Mouse (Mus musculus) CH12.LX (cell line): ENCODE results near the gene Psors1c2. TPM values are rescaled to one million over a fixed set of nuclear protein-coding genes. Genes with fewer than 3 reads are reported as not detected.

Experiments
- DNase-seq: peaks from one replicate; pipeline ENCODE4 v3.0.0-alpha.2; 2013; ENCODE audit errors: extremely low read depth
- H3K27ac ChIP-seq: 2 replicates; pipeline ENCODE4 v1.5.1; 2012; ENCODE audit warnings: low read depth, mild to moderate bottlenecking, control low read depth, moderate library complexity; ENCODE audit not compliant: insufficient read depth
- H3K27me3 ChIP-seq: replicated peaks from 2 replicates; pipeline ENCODE3; 2012; ENCODE audit warnings: inconsistent platforms
- H3K36me3 ChIP-seq, 2 experiments: replicated peaks in 1 of 2; 2 replicates each; pipeline versions ENCODE3 to v1.6.1; 2012; ENCODE audit warnings: inconsistent platforms in 1 of 2, low read length in 1 of 2, mild to moderate bottlenecking in 1 of 2, mixed read lengths in 1 of 2, moderate library complexity in 1 of 2; ENCODE audit not compliant: control insufficient read depth in 1 of 2, insufficient read depth in 1 of 2
- H3K4me1 ChIP-seq, 2 experiments: 2 replicates each; pipeline ENCODE4 v1.6.1; 2012; ENCODE audit warnings: inconsistent platforms in 1 of 2, moderate library complexity in 1 of 2; ENCODE audit not compliant: insufficient read depth in 2 of 2, control insufficient read depth in 1 of 2
- H3K4me2 ChIP-seq: 2 replicates; pipeline ENCODE4 v1.6.1; 2012; ENCODE audit warnings: low read depth, mild to moderate bottlenecking, control low read depth; ENCODE audit not compliant: poor library complexity, insufficient read depth, severe bottlenecking
- H3K4me3 ChIP-seq, 3 experiments: fragments of 150-350 bp in 1 of 3; sonication (generic) in 1 of 3; replicated peaks in 1 of 3; 2 replicates each; pipeline versions ENCODE3 to v1.5.1; 2011 to 2012; ENCODE audit warnings: low read depth in 2 of 3, low read length in 2 of 3, mild to moderate bottlenecking in 2 of 3, moderate library complexity in 2 of 3, control low read depth in 1 of 3, improper control_type of control experiment in 1 of 3, inconsistent platforms in 1 of 3, mixed read lengths in 1 of 3; ENCODE audit not compliant: poor library complexity in 1 of 3
- H3K79me2 ChIP-seq: replicated peaks from 2 replicates; pipeline ENCODE4 v1.6.1; 2012; ENCODE audit warnings: mild to moderate bottlenecking, moderate library complexity; ENCODE audit not compliant: control insufficient read depth, poor library complexity, insufficient read depth, severe bottlenecking; ENCODE audit errors: extremely low read depth
- H3K9ac ChIP-seq: 2 replicates; pipeline ENCODE4 v1.6.1; 2012; ENCODE audit warnings: low read depth, mild to moderate bottlenecking, control low read depth, moderate library complexity; ENCODE audit not compliant: insufficient read depth
- H3K9me3 ChIP-seq: replicated peaks from 2 replicates; pipeline ENCODE3; 2012; ENCODE audit warnings: low read length, inconsistent platforms, mixed read lengths
- BHLHE40 ChIP-seq: IDR thresholded peaks from 2 replicates; pipeline ENCODE4 v1.6.1; 2011; ENCODE audit warnings: mild to moderate bottlenecking, low read depth, low read length, improper control_type of control experiment
- CHD2 ChIP-seq: IDR thresholded peaks from 2 replicates; pipeline ENCODE4 v1.6.1; 2011; ENCODE audit warnings: low read length, improper control_type of control experiment
- CTCF ChIP-seq, 2 experiments: IDR thresholded peaks in 1 of 2; conservative IDR thresholded peaks in 1 of 2; 2 replicates each; pipeline ENCODE4 v1.5.1; 2011 to 2012; ENCODE audit warnings: low read depth in 2 of 2, low read length in 2 of 2, improper control_type of control experiment in 1 of 2, inconsistent platforms in 1 of 2, mild to moderate bottlenecking in 1 of 2, moderate library complexity in 1 of 2
- E2F4 ChIP-seq: IDR thresholded peaks from 2 replicates; pipeline ENCODE4 v1.6.1; 2011; ENCODE audit warnings: low read depth, low read length, improper control_type of control experiment; ENCODE audit not compliant: insufficient replicate concordance
- ELF1 ChIP-seq: IDR thresholded peaks from 2 replicates; pipeline ENCODE4 v1.6.1; 2014; ENCODE audit warnings: low read depth, mild to moderate bottlenecking, inconsistent platforms, low read length, improper control_type of control experiment
- GABPA ChIP-seq: IDR thresholded peaks from 2 replicates; pipeline ENCODE4 v1.6.1; 2012; ENCODE audit warnings: low read depth, low read length, improper control_type of control experiment, inconsistent platforms; ENCODE audit not compliant: insufficient replicate concordance
- HCFC1 ChIP-seq: IDR thresholded peaks from 2 replicates; pipeline ENCODE4 v1.6.1; 2012; ENCODE audit warnings: low read depth, mild to moderate bottlenecking, inconsistent platforms, low read length, improper control_type of control experiment
- JUN ChIP-seq: IDR thresholded peaks from 2 replicates; pipeline ENCODE4 v1.6.1; 2011; ENCODE audit warnings: low read depth, mild to moderate bottlenecking, low read length, improper control_type of control experiment, moderate library complexity; ENCODE audit not compliant: insufficient read depth
- JUND ChIP-seq: conservative IDR thresholded peaks from 2 replicates; pipeline ENCODE4 v1.6.1; 2011; ENCODE audit warnings: low read depth, low read length, improper control_type of control experiment
- KAT2A ChIP-seq: IDR thresholded peaks from 2 replicates; pipeline ENCODE4 v1.6.1; 2012; ENCODE audit warnings: low read length, improper control_type of control experiment, inconsistent platforms; ENCODE audit not compliant: insufficient replicate concordance
- MXI1 ChIP-seq: IDR thresholded peaks from 2 replicates; pipeline ENCODE4 v1.6.1; 2011; ENCODE audit warnings: mild to moderate bottlenecking, low read depth, low read length, improper control_type of control experiment
- MYC ChIP-seq: IDR thresholded peaks from 2 replicates; pipeline ENCODE4 v1.6.1; 2011; ENCODE audit warnings: low read depth, mild to moderate bottlenecking, improper control_type of control experiment, low read length
- NELFE ChIP-seq: IDR thresholded peaks from 2 replicates; pipeline ENCODE4 v1.6.1; 2011; ENCODE audit warnings: low read depth, low read length, improper control_type of control experiment
- PAX5 ChIP-seq: IDR thresholded peaks from 2 replicates; pipeline ENCODE4 v1.6.1; 2012; ENCODE audit warnings: low read length, inconsistent platforms, mixed read lengths
- POLR2AphosphoS2 ChIP-seq: IDR thresholded peaks from 2 replicates; pipeline ENCODE4 v1.6.1; 2011; ENCODE audit warnings: low read depth, low read length, improper control_type of control experiment
- TBP ChIP-seq: conservative IDR thresholded peaks from 2 replicates; pipeline ENCODE4 v1.6.1; 2011; ENCODE audit warnings: low read depth, low read length, improper control_type of control experiment
- TCF12 ChIP-seq: IDR thresholded peaks from 2 replicates; pipeline ENCODE4 v1.6.1; 2014; ENCODE audit warnings: low read depth, mild to moderate bottlenecking, inconsistent platforms, low read length, improper control_type of control experiment
- USF2 ChIP-seq: conservative IDR thresholded peaks from 2 replicates; pipeline ENCODE4 v1.6.1; 2011; ENCODE audit warnings: low read depth, low read length, improper control_type of control experiment
- ZC3H11A ChIP-seq: IDR thresholded peaks from 2 replicates; pipeline ENCODE4 v1.6.1; 2012; ENCODE audit warnings: low read depth, mild to moderate bottlenecking, inconsistent platforms, low read length, improper control_type of control experiment
- ZKSCAN1 ChIP-seq: IDR thresholded peaks from 2 replicates; pipeline ENCODE4 v1.6.1; 2012; ENCODE audit warnings: low read depth, inconsistent platforms, low read length, improper control_type of control experiment, borderline replicate concordance
- dilution Hi-C: fragments of 300-500 bp; cut with MboI; formaldehyde crosslinking; loops from 2 replicates; pipeline ENCODE4 v1.14.3; 2020; ENCODE audit warnings: low sequenced_read_pairs; ENCODE audit not compliant: extremely low pct_unique_long_range_greater_than_20kb, extremely low pct_ligation_motif_present
- in situ Hi-C: fragments of 300-500 bp; cut with MboI; formaldehyde crosslinking; loops from 3 replicates; pipeline ENCODE4 v1.14.3; 2019; ENCODE audit warnings: low sequenced_read_pairs, low pct_ligation_motif_present, low pct_unique_long_range_greater_than_20kb, mixed read lengths
- polyA plus RNA-seq: library from polyadenylated mRNA; unstranded; fragments of >175 nt; gene quantifications from 2 replicates; pipeline ENCODE4 v1.2.1, GENCODE M21; 2012; ENCODE audit warnings: low read depth; ENCODE audit not compliant: insufficient read length
- total RNA-seq, 2 experiments: library from RNA; depleted of rRNA; stranded (reverse); fragments of 300-350 nt in 1 of 2; fragments of >200 nt in 1 of 2; gene quantifications; 2 replicates each; pipeline ENCODE4 v1.2.3; 2012 to 2014

Psors1c2 gene
- total and polyA plus RNA-seq, 3 experiments: 0.27 TPM; not detected in 2

- Histone ChIP-seq H3K79me2 (no peaks in the 10 kb centered on the region), H3K27ac (no peak overlapping the region), H3K27me3 (no peaks in the 10 kb centered on the region), H3K9me3 (no peaks in the 10 kb centered on the region), H3K4me2 (no peak overlapping the region), H3K4me3 (no peak overlapping the region), H3K4me1 (peaks cover 0 to 6% of the 10 kb centered on the region in 2 experiments; a peak in 2 of 4 replicates), H3K9ac (no peak overlapping the region), H3K36me3 (peaks cover 40 to 80% of the 10 kb centered on the region in 2 experiments)
- no peak for DNase-seq
- in situ Hi-C loops (no loop called here), dilution Hi-C loops (no loop called here)
- TF ChIP-seq CTCF (conservative IDR thresholded peaks at IDR 0.05 in 1 of 2, IDR thresholded peaks at IDR 0.05 in 1 of 2; ENCODE audit: low read depth in 2 of 2, low read length in 2 of 2) (no peak), JUND (no peak), GABPA (no peak), ELF1 (no peak), CHD2 (no peak)
Observed at GRCm38 (mm10) chr17:35524354-35524753, 8.6 kb upstream of the Psors1c2 start.

- Histone ChIP-seq H3K4me1 (no peaks in the 10 kb centered on the region), H3K27me3 (no peaks in the 10 kb centered on the region), H3K79me2 (no peaks in the 10 kb centered on the region)
- TF ChIP-seq HCFC1 (no peak), TBP (no peak), GABPA (no peak), KAT2A (no peak), NELFE (no peak), BHLHE40 (no peak), ELF1 (no peak), TCF12 (no peak), JUND (no peak), ZC3H11A (no peak), POLR2AphosphoS2 (no peak), ZKSCAN1 (no peak), E2F4 (no peak), MYC (no peak), PAX5 (no peak), JUN (no peak), USF2 (no peak), MXI1 (no peak)
- TF ChIP-seq, all 38 proteins: peak for 0
- no peak overlapping the region for H3K4me2 ChIP-seq
- no peak overlapping the region for H3K9ac ChIP-seq
- H3K36me3 ChIP-seq: peaks cover 42 to 88% of the 10 kb centered on the region in 2 experiments
- in situ Hi-C loops (no loop called here), dilution Hi-C loops (no loop called here)
- no peaks in the 10 kb centered on the region for H3K9me3 ChIP-seq
- DNase-seq: no peak
- no peak overlapping the region for H3K27ac ChIP-seq
- H3K4me3 ChIP-seq: no peak overlapping the region
Observed at GRCm38 (mm10) chr17:35526644-35527043, 6.4 kb upstream of the Psors1c2 start.
